Mouse (Mus musculus) kidney, embryonic 15.5 days (tissue): Measurements from ENCODE around the gene Map2k7. TPM values are rescaled to one million over a fixed set of nuclear protein-coding genes. Genes with fewer than 3 reads are reported as not detected.

Experiments used
- ATAC-seq: fragments of 200-750 bp; cut with Nextera tagmentation; replicated peaks from 2 replicates; pipeline ENCODE4 v1.8.0; 2017; ENCODE audit warnings: moderate TSS enrichment; ENCODE audit not compliant: low FRiP score
- H3K27ac ChIP-seq: fragments of 300-500 bp; sonication (generic); 2 replicates; pipeline ENCODE4 v1.5.1; 2015; ENCODE audit warnings: mild to moderate bottlenecking, inconsistent platforms
- H3K27me3 ChIP-seq: fragments of 300-500 bp; sonication (generic); 2 replicates; pipeline ENCODE4 v1.6.1; 2015; ENCODE audit warnings: inconsistent platforms
- H3K36me3 ChIP-seq: fragments of 300-500 bp; sonication (generic); 2 replicates; pipeline ENCODE4 v1.6.1; 2015; ENCODE audit warnings: inconsistent platforms
- H3K4me1 ChIP-seq: fragments of 300-500 bp; sonication (generic); 2 replicates; pipeline ENCODE4 v1.6.1; 2015; ENCODE audit warnings: inconsistent platforms
- H3K4me2 ChIP-seq: fragments of 300-500 bp; sonication (generic); 2 replicates; pipeline ENCODE4 v1.6.1; 2015; ENCODE audit warnings: moderate library complexity, mild to moderate bottlenecking, inconsistent platforms
- H3K4me3 ChIP-seq: fragments of 300-500 bp; sonication (generic); replicated peaks from 2 replicates; pipeline ENCODE4 v1.5.1; 2015; ENCODE audit warnings: mild to moderate bottlenecking, inconsistent platforms
- H3K9ac ChIP-seq: fragments of 300-500 bp; sonication (generic); 2 replicates; pipeline ENCODE4 v1.6.1; 2015; ENCODE audit warnings: mild to moderate bottlenecking, inconsistent platforms
- H3K9me3 ChIP-seq: fragments of 300-500 bp; sonication (generic); replicated peaks from 2 replicates; pipeline ENCODE4 v1.6.1; 2016; ENCODE audit warnings: inconsistent platforms
- WGBS: fragments of 180-500 bp; shearing (Covaris S2); methylation state at CpG from one replicate; pipeline ENCODE4 v1.1.7; 2015; ENCODE audit warnings: mixed read lengths; 5-methylcytosine and 5-hydroxymethylcytosine counted together
- polyA plus RNA-seq: library from polyadenylated mRNA; unstranded; fragments of >200 nt; fragmentation: Nextera tagmentation; extraction: Ambion mirVana; gene quantifications from 2 replicates; pipeline ENCODE4 v1.2.1, GENCODE M21; 2015

Map2k7 gene
- polyA plus RNA-seq: 28.0 and 31.5 TPM in 2 replicates

- H3K27ac ChIP-seq: peak within 1 kb of the TSS; percentile 96
- H3K36me3 ChIP-seq: peaks cover 30% of the 10 kb centered on the region
- peak within 1 kb of the TSS; percentile 84 for H3K4me3 ChIP-seq
- peak within 1 kb of the TSS; percentile 81 for H3K4me2 ChIP-seq
- H3K27me3 ChIP-seq: no peaks in the 10 kb centered on the region
- H3K9me3 ChIP-seq: no peaks in the 10 kb centered on the region
- peak; percentile 95 for ATAC-seq
- peaks cover 28% of the 10 kb centered on the region for H3K4me1 ChIP-seq
- WGBS: under 1% methylated on average over 70 of the region's 71 CpGs
- H3K9ac ChIP-seq: peak within 1 kb of the TSS; percentile 67
Observed at GRCm38 (mm10) chr8:4238434-4239192, at the start of gene Map2k7, which contains the start of gene Gm49320. Gene Map2k7, plus strand, starts transcription at chr8:4238740. Gene Gm49320, plus strand, starts transcription at chr8:4238865.

DNA sequence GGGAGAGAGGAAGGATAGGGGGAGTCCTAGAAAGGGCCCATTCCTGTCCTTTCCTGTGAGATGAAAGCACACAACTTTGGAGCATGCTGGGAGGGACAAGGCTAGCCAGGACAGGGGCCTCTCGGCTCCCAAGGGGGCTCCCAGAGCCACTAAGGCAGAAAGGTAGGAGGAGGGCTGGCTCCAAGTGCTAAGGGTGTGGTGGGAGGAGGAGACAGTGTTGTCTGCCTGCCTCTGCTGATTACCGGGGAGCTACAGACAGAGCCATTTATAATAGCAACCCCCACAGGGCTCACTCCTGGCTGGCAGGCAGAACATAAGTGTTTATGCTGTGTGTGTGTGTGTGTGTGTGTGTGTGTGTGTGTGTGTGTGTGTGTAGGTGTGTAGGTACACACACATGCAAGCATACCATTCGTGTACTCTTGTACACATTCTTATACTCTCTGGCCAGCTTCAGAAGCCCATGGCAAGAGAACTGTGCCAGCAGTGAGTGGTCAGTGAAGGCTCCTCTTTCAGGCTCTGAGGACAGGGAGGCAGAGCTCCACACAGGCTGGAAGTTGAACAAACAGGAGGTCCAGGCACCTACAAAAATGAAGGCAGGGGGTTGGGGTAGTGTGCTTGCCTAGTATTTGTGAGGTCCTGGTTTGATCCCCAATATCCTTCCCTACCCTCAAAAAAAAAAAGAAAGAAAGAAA lies 49.4 kb upstream of the Map2k7 start:
- Histone ChIP-seq H3K27me3 (no peaks in the 10 kb centered on the region), H3K36me3 (peaks cover 39% of the 10 kb centered on the region), H3K9ac (no peak overlapping the region), H3K9me3 (no peaks in the 10 kb centered on the region), H3K4me2 (no peak overlapping the region), H3K4me1 (peaks cover 9% of the 10 kb centered on the region), H3K4me3 (no peak overlapping the region), H3K27ac (no peak overlapping the region)
- WGBS: 28% methylated on average over 3 of the region's 3 CpGs
- no peak for ATAC-seq

GRCm38 (mm10) chr8:4192305-4192704 lies 46.2 kb upstream of the Map2k7 start:
- Histone ChIP-seq H3K9me3 (no peaks in the 10 kb centered on the region), H3K27me3 (no peaks in the 10 kb centered on the region), H3K36me3 (peaks cover 13% of the 10 kb centered on the region), H3K4me3 (no peak overlapping the region), H3K27ac (no peak overlapping the region), H3K4me1 (peaks cover 9% of the 10 kb centered on the region), H3K4me2 (no peak overlapping the region), H3K9ac (no peak overlapping the region)
- no peak for ATAC-seq
- 69% methylated on average over 5 of the region's 5 CpGs for WGBS

GRCm38 (mm10) chr8:4192807-4193587 lies 45.5 kb upstream of the Map2k7 start:
- peak; percentile 90 for ATAC-seq
- H3K9me3 ChIP-seq: no peaks in the 10 kb centered on the region
- 11% methylated on average over 18 of the region's 18 CpGs for WGBS

GRCm38 (mm10) chr8:4193588-4193894 lies 45.0 kb upstream of the Map2k7 start:
- Histone ChIP-seq H3K4me1 (peaks cover 9% of the 10 kb centered on the region), H3K9me3 (no peaks in the 10 kb centered on the region), H3K36me3 (0 out of 2 replicates have a peak, but pooled peaks cover 5% of the 10 kb centered on the region), H3K9ac (no peak overlapping the region), H3K27me3 (no peaks in the 10 kb centered on the region), H3K27ac (no peak overlapping the region), H3K4me3 (no peak overlapping the region), H3K4me2 (peak overlapping the region; percentile 46)
- 48% methylated on average over 7 of the region's 7 CpGs for WGBS
- peak; percentile 37 for ATAC-seq

More at GRCm38 (mm10) chr8:4192807-4193587, 45.5 kb upstream of the Map2k7 start:
- Histone ChIP-seq H3K4me3 (no peak overlapping the region), H3K4me2 (peak overlapping the region; percentile 46), H3K36me3 (peaks cover 10% of the 10 kb centered on the region), H3K27ac (no peak overlapping the region), H3K4me1 (peaks cover 9% of the 10 kb centered on the region), H3K9ac (no peak overlapping the region), H3K27me3 (no peaks in the 10 kb centered on the region)

- no peak for ATAC-seq
- H3K27me3 ChIP-seq: peaks cover 23% of the 10 kb centered on the region
Observed at GRCm38 (mm10) chr8:4201321-4201720, 37.2 kb upstream of the Map2k7 start.

GRCm38 (mm10) chr8:4205246-4206123 lies 33.1 kb upstream of the Map2k7 start:
- H3K4me3 ChIP-seq: peak overlapping the region; percentile 22
- no peaks in the 10 kb centered on the region for H3K9me3 ChIP-seq
- WGBS: 20% methylated on average over 38 of the region's 38 CpGs
- H3K36me3 ChIP-seq: peaks cover 14% of the 10 kb centered on the region
- no peak overlapping the region for H3K27ac ChIP-seq
- H3K4me1 ChIP-seq: peaks cover 21% of the 10 kb centered on the region
- 0 out of 2 replicates have a peak overlapping the region, but pooled peaks have one; percentile 11 for H3K9ac ChIP-seq
- peaks cover 33% of the 10 kb centered on the region for H3K27me3 ChIP-seq
- peak overlapping the region; percentile 52 for H3K4me2 ChIP-seq
- ATAC-seq: peak; percentile 52

More at GRCm38 (mm10) chr8:4201321-4201720, 37.2 kb upstream of the Map2k7 start:
- Histone ChIP-seq H3K4me1 (peaks cover 10% of the 10 kb centered on the region), H3K9me3 (no peaks in the 10 kb centered on the region), H3K27ac (no peak overlapping the region), H3K36me3 (peaks cover 9% of the 10 kb centered on the region; the same call in 1 of the 2 replicates), H3K4me2 (no peak overlapping the region), H3K9ac (no peak overlapping the region), H3K4me3 (no peak overlapping the region)
- WGBS: 71% methylated on average over 2 of the region's 2 CpGs

- WGBS: 12% methylated on average over 44 of the region's 44 CpGs
- H3K27me3 ChIP-seq: peaks cover 33% of the 10 kb centered on the region
- peak; percentile 24 for ATAC-seq
- no peaks in the 10 kb centered on the region for H3K9me3 ChIP-seq
- peaks cover 21% of the 10 kb centered on the region for H3K4me1 ChIP-seq
- H3K27ac ChIP-seq: no peak overlapping the region
- H3K36me3 ChIP-seq: peaks cover 14% of the 10 kb centered on the region
- peak overlapping the region; percentile 52 for H3K4me2 ChIP-seq
- H3K4me3 ChIP-seq: peak overlapping the region; percentile 22
- H3K9ac ChIP-seq: peak overlapping the region; percentile 11; the same call in 1 of the 2 replicates
Observed at GRCm38 (mm10) chr8:4206182-4207015, 32.1 kb upstream of the Map2k7 start.

- Histone ChIP-seq H3K9me3 (no peaks in the 10 kb centered on the region), H3K4me1 (peaks cover 21% of the 10 kb centered on the region), H3K27ac (no peak overlapping the region), H3K4me3 (no peak overlapping the region), H3K36me3 (peaks cover 14% of the 10 kb centered on the region), H3K4me2 (0 out of 2 replicates have a peak overlapping the region, but pooled peaks have one; percentile 52), H3K27me3 (peaks cover 33% of the 10 kb centered on the region), H3K9ac (no peak overlapping the region)
- ATAC-seq: no peak
- 69% methylated on average over 2 of the region's 2 CpGs for WGBS
Observed at GRCm38 (mm10) chr8:4207016-4207350, 31.6 kb upstream of the Map2k7 start.

GRCm38 (mm10) chr8:4211097-4211496 lies 27.4 kb upstream of the Map2k7 start:
- ATAC-seq: no peak
- H3K4me1 ChIP-seq: peaks cover 38% of the 10 kb centered on the region
- H3K27ac ChIP-seq: no peak overlapping the region
- no peaks in the 10 kb centered on the region for H3K9me3 ChIP-seq
- H3K27me3 ChIP-seq: peaks cover 33% of the 10 kb centered on the region
- no peak overlapping the region for H3K9ac ChIP-seq
- no peak overlapping the region for H3K4me3 ChIP-seq
- WGBS: 83% methylated on average over 6 of the region's 6 CpGs
- no peak overlapping the region for H3K4me2 ChIP-seq
- H3K36me3 ChIP-seq: peaks cover 10% of the 10 kb centered on the region
